Mouse (Mus musculus): ENCODE results near the gene Ercc4.

- TF ChIP-seq EP300 (optimal IDR thresholded peaks at IDR 0.05), result no peak
- TF ChIP-seq CTCF (IDR thresholded peaks at IDR 0.05; ENCODE audit: low read depth), result no peak
Measured at GRCm38 (mm10) chr16:13154352-13154751, 44.9 kb downstream of the Ercc4 start.

Data from stomach, postnatal 0 days (tissue).